Mouse (Mus musculus) CH12.LX (cell line): ENCODE results near the gene Mob3b. TPM values are rescaled to one million over a fixed set of nuclear protein-coding genes. Genes with fewer than 3 reads are reported as not detected.
A peak's percentile ranks its signal among the peaks of the same experiment; 100 is the strongest.

Experiments used
- DNase-seq: peaks from one replicate; pipeline ENCODE4 v3.0.0-alpha.2; 2013; ENCODE audit errors: extremely low read depth
- H3K27ac ChIP-seq: 2 replicates; pipeline ENCODE4 v1.5.1; 2012; ENCODE audit warnings: low read depth, mild to moderate bottlenecking, control low read depth, moderate library complexity; ENCODE audit not compliant: insufficient read depth
- H3K27me3 ChIP-seq: replicated peaks from 2 replicates; pipeline ENCODE3; 2012; ENCODE audit warnings: inconsistent platforms
- H3K36me3 ChIP-seq, 2 experiments: replicated peaks in 1 of 2; 2 replicates each; pipeline versions ENCODE3 to v1.6.1; 2012; ENCODE audit warnings: inconsistent platforms in 1 of 2, low read length in 1 of 2, mild to moderate bottlenecking in 1 of 2, mixed read lengths in 1 of 2, moderate library complexity in 1 of 2; ENCODE audit not compliant: control insufficient read depth in 1 of 2, insufficient read depth in 1 of 2
- H3K4me1 ChIP-seq, 2 experiments: 2 replicates each; pipeline ENCODE4 v1.6.1; 2012; ENCODE audit warnings: inconsistent platforms in 1 of 2, moderate library complexity in 1 of 2; ENCODE audit not compliant: insufficient read depth in 2 of 2, control insufficient read depth in 1 of 2
- H3K4me2 ChIP-seq: 2 replicates; pipeline ENCODE4 v1.6.1; 2012; ENCODE audit warnings: low read depth, mild to moderate bottlenecking, control low read depth; ENCODE audit not compliant: poor library complexity, insufficient read depth, severe bottlenecking
- H3K4me3 ChIP-seq, 3 experiments: fragments of 150-350 bp in 1 of 3; sonication (generic) in 1 of 3; replicated peaks in 1 of 3; 2 replicates each; pipeline versions ENCODE3 to v1.5.1; 2011 to 2012; ENCODE audit warnings: low read depth in 2 of 3, low read length in 2 of 3, mild to moderate bottlenecking in 2 of 3, moderate library complexity in 2 of 3, control low read depth in 1 of 3, improper control_type of control experiment in 1 of 3, inconsistent platforms in 1 of 3, mixed read lengths in 1 of 3; ENCODE audit not compliant: poor library complexity in 1 of 3
- H3K79me2 ChIP-seq: replicated peaks from 2 replicates; pipeline ENCODE4 v1.6.1; 2012; ENCODE audit warnings: mild to moderate bottlenecking, moderate library complexity; ENCODE audit not compliant: control insufficient read depth, poor library complexity, insufficient read depth, severe bottlenecking; ENCODE audit errors: extremely low read depth
- H3K9ac ChIP-seq: 2 replicates; pipeline ENCODE4 v1.6.1; 2012; ENCODE audit warnings: low read depth, mild to moderate bottlenecking, control low read depth, moderate library complexity; ENCODE audit not compliant: insufficient read depth
- H3K9me3 ChIP-seq: replicated peaks from 2 replicates; pipeline ENCODE3; 2012; ENCODE audit warnings: low read length, inconsistent platforms, mixed read lengths
- CHD1 ChIP-seq: IDR thresholded peaks from 2 replicates; pipeline ENCODE4 v1.6.1; 2012; ENCODE audit warnings: low read depth, low read length, improper control_type of control experiment, inconsistent platforms
- CHD2 ChIP-seq: IDR thresholded peaks from 2 replicates; pipeline ENCODE4 v1.6.1; 2011; ENCODE audit warnings: low read length, improper control_type of control experiment
- CTCF ChIP-seq, 2 experiments: IDR thresholded peaks in 1 of 2; conservative IDR thresholded peaks in 1 of 2; 2 replicates each; pipeline ENCODE4 v1.5.1; 2011 to 2012; ENCODE audit warnings: low read depth in 2 of 2, low read length in 2 of 2, improper control_type of control experiment in 1 of 2, inconsistent platforms in 1 of 2, mild to moderate bottlenecking in 1 of 2, moderate library complexity in 1 of 2
- ELF1 ChIP-seq: IDR thresholded peaks from 2 replicates; pipeline ENCODE4 v1.6.1; 2014; ENCODE audit warnings: low read depth, mild to moderate bottlenecking, inconsistent platforms, low read length, improper control_type of control experiment
- EP300 ChIP-seq: IDR thresholded peaks from 2 replicates; pipeline ENCODE4 v1.6.1; 2011; ENCODE audit warnings: low read length, improper control_type of control experiment
- ETS1 ChIP-seq: conservative IDR thresholded peaks from 2 replicates; pipeline ENCODE4 v1.6.1; 2012; ENCODE audit warnings: low read depth, mild to moderate bottlenecking, inconsistent platforms, low read length, improper control_type of control experiment, moderate library complexity
- GABPA ChIP-seq: IDR thresholded peaks from 2 replicates; pipeline ENCODE4 v1.6.1; 2012; ENCODE audit warnings: low read depth, low read length, improper control_type of control experiment, inconsistent platforms; ENCODE audit not compliant: insufficient replicate concordance
- HCFC1 ChIP-seq: IDR thresholded peaks from 2 replicates; pipeline ENCODE4 v1.6.1; 2012; ENCODE audit warnings: low read depth, mild to moderate bottlenecking, inconsistent platforms, low read length, improper control_type of control experiment
- IRF4 ChIP-seq: IDR thresholded peaks from 2 replicates; pipeline ENCODE4 v1.6.1; 2014; ENCODE audit warnings: low read depth, mild to moderate bottlenecking, inconsistent platforms, low read length, improper control_type of control experiment
- JUND ChIP-seq: conservative IDR thresholded peaks from 2 replicates; pipeline ENCODE4 v1.6.1; 2011; ENCODE audit warnings: low read depth, low read length, improper control_type of control experiment
- MAFK ChIP-seq: IDR thresholded peaks from 2 replicates; pipeline ENCODE4 v1.6.1; 2011; ENCODE audit warnings: low read length, improper control_type of control experiment; ENCODE audit not compliant: insufficient replicate concordance
- MEF2A ChIP-seq: IDR thresholded peaks from 2 replicates; pipeline ENCODE4 v1.6.1; 2014; ENCODE audit warnings: low read depth, mild to moderate bottlenecking, inconsistent platforms, low read length, improper control_type of control experiment, borderline replicate concordance
- MXI1 ChIP-seq: IDR thresholded peaks from 2 replicates; pipeline ENCODE4 v1.6.1; 2011; ENCODE audit warnings: mild to moderate bottlenecking, low read depth, low read length, improper control_type of control experiment
- PAX5 ChIP-seq: IDR thresholded peaks from 2 replicates; pipeline ENCODE4 v1.6.1; 2012; ENCODE audit warnings: low read length, inconsistent platforms, mixed read lengths
- POLR2AphosphoS2 ChIP-seq: IDR thresholded peaks from 2 replicates; pipeline ENCODE4 v1.6.1; 2011; ENCODE audit warnings: low read depth, low read length, improper control_type of control experiment
- RCOR1 ChIP-seq: conservative IDR thresholded peaks from 2 replicates; pipeline ENCODE4 v1.6.1; 2012; ENCODE audit warnings: low read depth, mild to moderate bottlenecking, inconsistent platforms, low read length, improper control_type of control experiment
- SIN3A ChIP-seq: IDR thresholded peaks from 2 replicates; pipeline ENCODE4 v1.6.1; 2012; ENCODE audit warnings: low read length, improper control_type of control experiment, inconsistent platforms
- SMC3 ChIP-seq: IDR thresholded peaks from 2 replicates; pipeline ENCODE4 v1.6.1; 2011; ENCODE audit warnings: low read depth, low read length, improper control_type of control experiment
- UBTF ChIP-seq: IDR thresholded peaks from 2 replicates; pipeline ENCODE4 v1.6.1; 2012; ENCODE audit warnings: low read depth, mild to moderate bottlenecking, inconsistent platforms, low read length, improper control_type of control experiment, moderate library complexity
- USF1 ChIP-seq: IDR thresholded peaks from 2 replicates; pipeline ENCODE4 v1.6.1; 2014; ENCODE audit warnings: low read depth, mild to moderate bottlenecking, inconsistent platforms, low read length, improper control_type of control experiment
- ZC3H11A ChIP-seq: IDR thresholded peaks from 2 replicates; pipeline ENCODE4 v1.6.1; 2012; ENCODE audit warnings: low read depth, mild to moderate bottlenecking, inconsistent platforms, low read length, improper control_type of control experiment
- ZMIZ1 ChIP-seq: IDR thresholded peaks from 2 replicates; pipeline ENCODE4 v1.6.1; 2012; ENCODE audit warnings: low read depth, mild to moderate bottlenecking, inconsistent platforms, low read length, improper control_type of control experiment
- dilution Hi-C: fragments of 300-500 bp; cut with MboI; formaldehyde crosslinking; loops from 2 replicates; pipeline ENCODE4 v1.14.3; 2020; ENCODE audit warnings: low sequenced_read_pairs; ENCODE audit not compliant: extremely low pct_unique_long_range_greater_than_20kb, extremely low pct_ligation_motif_present
- in situ Hi-C: fragments of 300-500 bp; cut with MboI; formaldehyde crosslinking; loops from 3 replicates; pipeline ENCODE4 v1.14.3; 2019; ENCODE audit warnings: low sequenced_read_pairs, low pct_ligation_motif_present, low pct_unique_long_range_greater_than_20kb, mixed read lengths
- polyA plus RNA-seq: library from polyadenylated mRNA; unstranded; fragments of >175 nt; gene quantifications from 2 replicates; pipeline ENCODE4 v1.2.1, GENCODE M21; 2012; ENCODE audit warnings: low read depth; ENCODE audit not compliant: insufficient read length
- total RNA-seq, 2 experiments: library from RNA; depleted of rRNA; stranded (reverse); fragments of 300-350 nt in 1 of 2; fragments of >200 nt in 1 of 2; gene quantifications; 2 replicates each; pipeline ENCODE4 v1.2.3; 2012 to 2014

Mob3b gene
- total and polyA plus RNA-seq, 3 experiments = 3.5 to 11.7 (median 11.0) TPM

GRCm38 (mm10) chr4:34953716-34954115 is 203.6 kb downstream of the Mob3b start:
- H3K36me3 ChIP-seq = peaks cover 2 to 44% of the 10 kb centered on the region in 2 experiments
- no peak overlapping the region for H3K9ac ChIP-seq
- in situ Hi-C loops (loop anchor here (10.0 kb wide), 2 partner anchors 241 to 351 kb away; no protein-coding TSS in a partner anchor), dilution Hi-C loops (no loop called here)
- H3K27ac ChIP-seq = no peak overlapping the region
- no peak for DNase-seq
- H3K4me1 ChIP-seq = no peaks in the 10 kb centered on the region
- no peaks in the 10 kb centered on the region for H3K79me2 ChIP-seq
- no peaks in the 10 kb centered on the region for H3K27me3 ChIP-seq
- no peak for TF ChIP-seq POLR2AphosphoS2
- no peak for TF ChIP-seq IRF4
- no peak for TF ChIP-seq MEF2A
- TF ChIP-seq ETS1 = no peak
- no peak for TF ChIP-seq ZC3H11A
- no peak for TF ChIP-seq CHD1
- TF ChIP-seq JUND = no peak
- no peak for TF ChIP-seq SIN3A
- TF ChIP-seq GABPA = no peak
- no peak for TF ChIP-seq CHD2
- TF ChIP-seq USF1 = no peak
- TF ChIP-seq MAFK = no peak
- TF ChIP-seq MXI1 = no peak
- no peak for TF ChIP-seq RCOR1
- TF ChIP-seq PAX5 = no peak
- TF ChIP-seq UBTF = no peak
- no peak for TF ChIP-seq ZMIZ1
- no peak for TF ChIP-seq SMC3
- TF ChIP-seq, all 38 proteins: peak for 0
- Histone ChIP-seq H3K9me3 (no peaks in the 10 kb centered on the region), H3K4me2 (no peak overlapping the region), H3K4me3 (no peak overlapping the region)

- H3K79me2 ChIP-seq = no peaks in the 10 kb centered on the region
- TF ChIP-seq ETS1 (no peak), ELF1 (peak; percentile 40; the same call in 1 of the 2 replicates), UBTF (no peak), EP300 (no peak), PAX5 (no peak), CTCF (conservative IDR thresholded peaks at IDR 0.05 in 1 of 2, IDR thresholded peaks at IDR 0.05 in 1 of 2; ENCODE audit: low read depth in 2 of 2, low read length in 2 of 2) (no peak), HCFC1 (no peak)
- TF ChIP-seq, all 38 proteins: peak for 1
- peaks cover 0 to 10% of the 10 kb centered on the region in 2 experiments for H3K36me3 ChIP-seq
- peak; percentile 34 for DNase-seq
- dilution Hi-C loops = no loop called here
- H3K4me2 ChIP-seq = no peak overlapping the region
- H3K27ac ChIP-seq = no peak overlapping the region
- H3K4me3 ChIP-seq = peak overlapping the region in 1 of 3 experiments; percentile 43
- in situ Hi-C loops = no loop called here
- H3K4me1 ChIP-seq = peaks cover 0 to 5% of the 10 kb centered on the region in 2 experiments; a peak in 1 of 4 replicates
- no peaks in the 10 kb centered on the region for H3K27me3 ChIP-seq
- H3K9me3 ChIP-seq = no peaks in the 10 kb centered on the region
- H3K9ac ChIP-seq = no peak overlapping the region
These were observed 210.1 kb downstream of the Mob3b start for GRCm38 (mm10) chr4:34947181-34947580.
